Mouse (Mus musculus) layer of hippocampus, postnatal 25 days (tissue): ENCODE measurements at regions not wholly inside any gene's neighbourhood (a gene's known extent, or its start where the extent isn't known, plus 50 kb on each side); places are given as distances from the start of the nearest gene placed in this dataset.

ENCODE experiments used
- DNase-seq, 2 experiments: peaks; one replicate each; pipeline ENCODE4 v3.0.0; 2022; ENCODE audit warnings: mixed read lengths in 2 of 2, low spot score in 1 of 2; ENCODE audit errors: extremely low spot score in 1 of 2

GRCm38 (mm10) chr4:8374737-8375489 lies 136.1 kb upstream of the Car8 start:
- DNase-seq = no peak

GRCm38 (mm10) chr4:8374061-8374460 lies 135.2 kb upstream of the Car8 start:
- DNase-seq = no peak

GRCm38 (mm10) chr4:8372069-8372468 lies 133.2 kb upstream of the Car8 start:
- DNase-seq = no peak

GRCm38 (mm10) chr4:8370786-8371185 lies 131.9 kb upstream of the Car8 start:
- DNase-seq = no peak

DNA sequence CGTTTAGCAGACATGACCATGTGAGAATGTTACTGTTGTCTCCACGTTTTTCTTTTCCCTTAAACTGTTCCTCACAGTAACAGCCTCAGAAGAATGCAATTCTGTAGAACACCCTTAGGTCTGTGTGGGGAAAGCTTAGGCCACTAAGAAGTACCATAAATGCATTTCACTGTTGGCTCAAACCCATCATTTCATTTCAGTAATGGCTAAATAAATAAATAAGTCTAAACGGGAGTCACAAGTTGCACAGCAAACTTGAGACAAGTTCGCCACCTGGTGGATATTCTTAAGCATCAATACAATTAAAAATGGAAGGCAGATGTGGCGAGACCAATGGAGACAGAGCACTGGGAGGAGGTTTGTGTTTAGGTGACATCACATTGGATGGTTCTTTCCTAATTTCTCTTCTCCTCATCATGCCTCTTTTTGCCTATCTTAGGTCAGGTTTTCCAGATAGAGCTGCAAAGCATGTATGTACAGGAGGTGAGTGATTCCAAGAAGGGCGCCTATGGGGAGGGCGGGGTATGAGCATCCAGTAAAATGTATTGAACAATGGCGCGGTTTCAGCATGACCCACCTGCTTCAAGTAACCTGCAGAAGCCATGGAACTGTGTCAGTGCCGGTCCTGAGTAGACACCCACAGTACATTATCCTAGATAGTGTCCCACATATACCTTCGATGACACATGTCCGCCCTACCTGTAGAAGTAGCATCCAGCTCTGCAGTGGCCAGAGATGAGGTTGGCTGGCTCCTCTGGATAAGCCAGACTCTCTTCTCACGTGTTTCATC lies 128.8 kb upstream of the Car8 start:
- no peak for DNase-seq

DNA sequence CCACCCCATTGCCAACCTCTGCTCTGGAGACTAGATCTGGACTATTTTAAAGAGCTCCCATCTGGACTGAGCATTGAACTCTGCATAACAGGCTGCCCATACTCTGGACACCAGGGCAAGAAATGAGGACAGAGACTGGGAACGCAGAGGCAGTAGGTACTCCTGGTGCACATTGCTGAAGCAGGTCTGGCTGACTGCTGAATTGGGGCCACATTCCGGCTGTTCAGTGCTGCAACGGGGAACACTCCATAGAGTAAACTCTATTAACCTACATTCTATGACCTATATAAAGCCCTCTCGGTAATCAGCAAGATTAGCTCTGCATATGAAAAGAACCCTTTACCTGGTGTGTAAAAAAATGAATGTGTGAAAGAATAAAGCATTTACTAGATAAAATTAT lies 128.1 kb upstream of the Car8 start:
- DNase-seq = no peak

DNA sequence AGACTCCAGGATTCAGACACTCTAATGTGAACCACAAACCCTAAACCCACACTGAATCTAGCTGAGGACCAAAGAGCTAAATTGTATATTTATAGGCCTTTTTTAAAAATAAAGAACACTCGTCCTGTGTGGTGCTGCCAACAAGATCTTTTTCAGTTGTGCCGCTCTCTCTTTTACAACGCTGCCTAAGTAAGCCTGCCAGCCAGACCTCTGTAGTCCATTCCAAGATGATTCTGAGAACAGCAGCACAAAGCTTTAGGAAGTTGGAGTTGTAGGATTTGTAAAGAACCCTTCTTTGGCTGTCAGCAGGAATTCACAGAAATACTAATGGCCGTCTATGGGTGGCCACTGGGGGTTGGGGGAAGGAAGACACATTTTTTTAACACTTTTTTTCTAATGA lies 123.6 kb upstream of the Car8 start:
- DNase-seq = no peak

GRCm38 (mm10) chr4:8361931-8362330 lies 123.1 kb upstream of the Car8 start:
- no peak for DNase-seq

DNA sequence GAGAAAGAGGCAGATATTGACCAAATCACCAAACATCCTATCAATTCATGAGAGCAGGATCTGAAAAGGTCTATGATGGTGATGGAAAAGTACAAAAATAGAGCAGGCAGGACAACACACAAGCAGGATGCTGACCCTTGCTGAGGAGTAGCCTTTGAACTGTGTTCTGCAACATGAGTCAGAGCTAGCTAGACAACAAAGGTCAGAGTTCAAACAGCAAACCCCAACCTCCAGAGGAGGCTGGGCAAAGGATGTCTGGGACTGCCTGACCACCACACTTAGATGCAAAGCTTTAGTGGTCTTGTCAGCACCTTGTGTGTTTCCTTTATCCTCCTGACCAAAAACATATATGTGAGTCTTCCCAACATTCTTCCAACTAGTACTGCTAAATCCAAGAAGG lies 122.5 kb upstream of the Car8 start:
- no peak for DNase-seq

GRCm38 (mm10) chr4:8357443-8357842 lies 118.6 kb upstream of the Car8 start:
- no peak for DNase-seq

GRCm38 (mm10) chr4:8341928-8342327 lies 103.1 kb upstream of the Car8 start:
- DNase-seq = no peak

DNA sequence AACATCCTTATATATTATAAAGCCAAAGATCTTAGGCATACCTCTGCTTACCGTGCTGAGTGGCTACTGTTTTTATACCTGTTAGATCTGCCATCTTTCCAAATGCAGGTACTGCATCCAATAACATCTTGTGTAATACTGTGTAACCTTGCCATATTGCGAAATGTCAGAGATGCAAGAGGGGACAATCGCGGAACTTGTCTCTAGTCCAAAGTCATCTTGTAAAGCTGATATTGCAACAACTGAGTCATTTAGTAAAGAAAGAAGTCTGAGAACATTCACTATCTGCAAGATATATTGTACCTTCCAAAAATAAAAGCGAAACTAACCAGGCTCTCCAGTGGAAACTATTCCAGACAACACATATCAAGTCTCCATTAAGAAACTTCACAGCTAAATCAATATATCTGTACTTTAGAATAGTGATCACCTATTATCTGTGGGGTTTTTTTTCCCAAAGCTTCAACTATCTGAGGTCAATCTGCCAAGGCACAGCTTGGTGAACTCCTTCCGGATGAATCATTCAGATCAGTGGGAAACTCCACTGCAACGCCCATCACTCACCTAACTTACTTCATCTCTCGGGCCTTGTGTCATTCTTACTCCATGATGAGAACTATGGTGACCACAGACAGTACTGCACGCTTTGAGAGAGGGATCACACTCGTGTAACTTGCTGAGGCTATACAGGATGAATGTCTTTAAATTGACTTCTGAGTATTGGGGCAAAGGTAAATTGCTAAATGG lies 70.6 kb upstream of the Car8 start:
- DNase-seq = no peak

- no peak for DNase-seq
Measured at GRCm38 (mm10) chr4:8292563-8292962, 53.7 kb upstream of the Car8 start.

GRCm38 (mm10) chr4:8291528-8292492 lies 53.0 kb upstream of the Car8 start:
- no peak for DNase-seq

DNA sequence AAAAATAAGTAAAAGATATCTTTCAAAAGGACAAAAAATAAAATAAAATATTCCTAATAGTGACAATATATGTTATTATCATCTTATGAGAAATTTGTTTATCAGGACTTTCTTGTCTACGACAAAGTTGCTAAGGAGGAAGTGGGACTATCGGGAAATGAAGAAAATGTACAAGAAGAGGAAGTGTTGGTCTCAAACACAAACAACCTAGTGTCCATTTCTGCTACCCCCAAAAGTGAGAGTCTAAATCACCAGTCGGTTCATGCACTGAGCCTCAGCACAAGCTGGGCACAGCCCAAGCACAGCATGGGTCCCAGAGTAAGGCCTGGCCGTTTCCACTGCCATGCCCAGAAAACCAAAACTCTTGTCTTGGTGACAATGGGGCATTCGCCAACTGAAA lies 51.1 kb upstream of the Car8 start:
- DNase-seq = no peak
